Mouse (Mus musculus) CH12.LX (cell line): ENCODE data around the gene March2. TPM values are rescaled to one million over a fixed set of nuclear protein-coding genes. Genes with fewer than 3 reads are reported as not detected.

Experiments
- DNase-seq: peaks from one replicate; pipeline ENCODE4 v3.0.0-alpha.2; 2013; ENCODE audit errors: extremely low read depth
- H3K27ac ChIP-seq: 2 replicates; pipeline ENCODE4 v1.5.1; 2012; ENCODE audit warnings: low read depth, mild to moderate bottlenecking, control low read depth, moderate library complexity; ENCODE audit not compliant: insufficient read depth
- H3K27me3 ChIP-seq: replicated peaks from 2 replicates; pipeline ENCODE3; 2012; ENCODE audit warnings: inconsistent platforms
- H3K36me3 ChIP-seq, 2 experiments: replicated peaks in 1 of 2; 2 replicates each; pipeline versions ENCODE3 to v1.6.1; 2012; ENCODE audit warnings: inconsistent platforms in 1 of 2, low read length in 1 of 2, mild to moderate bottlenecking in 1 of 2, mixed read lengths in 1 of 2, moderate library complexity in 1 of 2; ENCODE audit not compliant: control insufficient read depth in 1 of 2, insufficient read depth in 1 of 2
- H3K4me1 ChIP-seq, 2 experiments: 2 replicates each; pipeline ENCODE4 v1.6.1; 2012; ENCODE audit warnings: inconsistent platforms in 1 of 2, moderate library complexity in 1 of 2; ENCODE audit not compliant: insufficient read depth in 2 of 2, control insufficient read depth in 1 of 2
- H3K4me2 ChIP-seq: 2 replicates; pipeline ENCODE4 v1.6.1; 2012; ENCODE audit warnings: low read depth, mild to moderate bottlenecking, control low read depth; ENCODE audit not compliant: poor library complexity, insufficient read depth, severe bottlenecking
- H3K4me3 ChIP-seq, 3 experiments: fragments of 150-350 bp in 1 of 3; sonication (generic) in 1 of 3; replicated peaks in 1 of 3; 2 replicates each; pipeline versions ENCODE3 to v1.5.1; 2011 to 2012; ENCODE audit warnings: low read depth in 2 of 3, low read length in 2 of 3, mild to moderate bottlenecking in 2 of 3, moderate library complexity in 2 of 3, control low read depth in 1 of 3, improper control_type of control experiment in 1 of 3, inconsistent platforms in 1 of 3, mixed read lengths in 1 of 3; ENCODE audit not compliant: poor library complexity in 1 of 3
- H3K79me2 ChIP-seq: replicated peaks from 2 replicates; pipeline ENCODE4 v1.6.1; 2012; ENCODE audit warnings: mild to moderate bottlenecking, moderate library complexity; ENCODE audit not compliant: control insufficient read depth, poor library complexity, insufficient read depth, severe bottlenecking; ENCODE audit errors: extremely low read depth
- H3K9ac ChIP-seq: 2 replicates; pipeline ENCODE4 v1.6.1; 2012; ENCODE audit warnings: low read depth, mild to moderate bottlenecking, control low read depth, moderate library complexity; ENCODE audit not compliant: insufficient read depth
- H3K9me3 ChIP-seq: replicated peaks from 2 replicates; pipeline ENCODE3; 2012; ENCODE audit warnings: low read length, inconsistent platforms, mixed read lengths
- CHD2 ChIP-seq: IDR thresholded peaks from 2 replicates; pipeline ENCODE4 v1.6.1; 2011; ENCODE audit warnings: low read length, improper control_type of control experiment
- ELF1 ChIP-seq: IDR thresholded peaks from 2 replicates; pipeline ENCODE4 v1.6.1; 2014; ENCODE audit warnings: low read depth, mild to moderate bottlenecking, inconsistent platforms, low read length, improper control_type of control experiment
- JUN ChIP-seq: IDR thresholded peaks from 2 replicates; pipeline ENCODE4 v1.6.1; 2011; ENCODE audit warnings: low read depth, mild to moderate bottlenecking, low read length, improper control_type of control experiment, moderate library complexity; ENCODE audit not compliant: insufficient read depth
- JUND ChIP-seq: conservative IDR thresholded peaks from 2 replicates; pipeline ENCODE4 v1.6.1; 2011; ENCODE audit warnings: low read depth, low read length, improper control_type of control experiment
- KAT2A ChIP-seq: IDR thresholded peaks from 2 replicates; pipeline ENCODE4 v1.6.1; 2012; ENCODE audit warnings: low read length, improper control_type of control experiment, inconsistent platforms; ENCODE audit not compliant: insufficient replicate concordance
- MEF2A ChIP-seq: IDR thresholded peaks from 2 replicates; pipeline ENCODE4 v1.6.1; 2014; ENCODE audit warnings: low read depth, mild to moderate bottlenecking, inconsistent platforms, low read length, improper control_type of control experiment, borderline replicate concordance
- MXI1 ChIP-seq: IDR thresholded peaks from 2 replicates; pipeline ENCODE4 v1.6.1; 2011; ENCODE audit warnings: mild to moderate bottlenecking, low read depth, low read length, improper control_type of control experiment
- NRF1 ChIP-seq: IDR thresholded peaks from 2 replicates; pipeline ENCODE4 v1.6.1; 2014; ENCODE audit warnings: low read depth, mild to moderate bottlenecking, inconsistent platforms, low read length, improper control_type of control experiment, moderate library complexity
- PAX5 ChIP-seq: IDR thresholded peaks from 2 replicates; pipeline ENCODE4 v1.6.1; 2012; ENCODE audit warnings: low read length, inconsistent platforms, mixed read lengths
- POLR2AphosphoS2 ChIP-seq: IDR thresholded peaks from 2 replicates; pipeline ENCODE4 v1.6.1; 2011; ENCODE audit warnings: low read depth, low read length, improper control_type of control experiment
- RAD21 ChIP-seq: IDR thresholded peaks from 2 replicates; pipeline ENCODE4 v1.6.1; 2011; ENCODE audit warnings: low read depth, mild to moderate bottlenecking, low read length, improper control_type of control experiment, moderate library complexity
- SMC3 ChIP-seq: IDR thresholded peaks from 2 replicates; pipeline ENCODE4 v1.6.1; 2011; ENCODE audit warnings: low read depth, low read length, improper control_type of control experiment
- TBP ChIP-seq: conservative IDR thresholded peaks from 2 replicates; pipeline ENCODE4 v1.6.1; 2011; ENCODE audit warnings: low read depth, low read length, improper control_type of control experiment
- USF1 ChIP-seq: IDR thresholded peaks from 2 replicates; pipeline ENCODE4 v1.6.1; 2014; ENCODE audit warnings: low read depth, mild to moderate bottlenecking, inconsistent platforms, low read length, improper control_type of control experiment
- USF2 ChIP-seq: conservative IDR thresholded peaks from 2 replicates; pipeline ENCODE4 v1.6.1; 2011; ENCODE audit warnings: low read depth, low read length, improper control_type of control experiment
- ZC3H11A ChIP-seq: IDR thresholded peaks from 2 replicates; pipeline ENCODE4 v1.6.1; 2012; ENCODE audit warnings: low read depth, mild to moderate bottlenecking, inconsistent platforms, low read length, improper control_type of control experiment
- ZNF384 ChIP-seq: IDR thresholded peaks from 2 replicates; pipeline ENCODE4 v1.6.1; 2012; ENCODE audit warnings: low read depth, low read length, improper control_type of control experiment, inconsistent platforms
- dilution Hi-C: fragments of 300-500 bp; cut with MboI; formaldehyde crosslinking; loops from 2 replicates; pipeline ENCODE4 v1.14.3; 2020; ENCODE audit warnings: low sequenced_read_pairs; ENCODE audit not compliant: extremely low pct_unique_long_range_greater_than_20kb, extremely low pct_ligation_motif_present
- in situ Hi-C: fragments of 300-500 bp; cut with MboI; formaldehyde crosslinking; loops from 3 replicates; pipeline ENCODE4 v1.14.3; 2019; ENCODE audit warnings: low sequenced_read_pairs, low pct_ligation_motif_present, low pct_unique_long_range_greater_than_20kb, mixed read lengths
- polyA plus RNA-seq: library from polyadenylated mRNA; unstranded; fragments of >175 nt; gene quantifications from 2 replicates; pipeline ENCODE4 v1.2.1, GENCODE M21; 2012; ENCODE audit warnings: low read depth; ENCODE audit not compliant: insufficient read length
- total RNA-seq, 2 experiments: library from RNA; depleted of rRNA; stranded (reverse); fragments of 300-350 nt in 1 of 2; fragments of >200 nt in 1 of 2; gene quantifications; 2 replicates each; pipeline ENCODE4 v1.2.3; 2012 to 2014

Gene March2
- total and polyA plus RNA-seq, 3 experiments, result 9.2 to 12.2 (median 9.3) TPM

GRCm38 (mm10) chr17:33695471-33695870 is 23.0 kb downstream of the March2 start:
- no peak overlapping the region for H3K4me3 ChIP-seq
- no peaks in the 10 kb centered on the region for H3K4me1 ChIP-seq
- H3K9me3 ChIP-seq, result no peaks in the 10 kb centered on the region
- no peaks in the 10 kb centered on the region for H3K79me2 ChIP-seq
- H3K36me3 ChIP-seq, result peaks cover 23 to 81% of the 10 kb centered on the region in 2 experiments
- no peak overlapping the region for H3K27ac ChIP-seq
- H3K9ac ChIP-seq, result no peak overlapping the region
- no peaks in the 10 kb centered on the region for H3K27me3 ChIP-seq
- no peak for DNase-seq
- no peak overlapping the region for H3K4me2 ChIP-seq
- in situ Hi-C loops, result no loop called here
- dilution Hi-C loops, result no loop called here
- no peak for TF ChIP-seq JUND
- no peak for TF ChIP-seq USF2
- no peak for TF ChIP-seq TBP
- TF ChIP-seq ZC3H11A, result no peak
- TF ChIP-seq MXI1, result no peak
- TF ChIP-seq NRF1, result no peak
- no peak for TF ChIP-seq SMC3

- in situ Hi-C loops (no loop called here), dilution Hi-C loops (no loop called here)
- peak within 1 kb of the TSS; percentile 29 to 82 (median 58) for H3K4me3 ChIP-seq
- H3K9me3 ChIP-seq, result no peaks in the 10 kb centered on the region
- H3K27me3 ChIP-seq, result no peaks in the 10 kb centered on the region
- H3K4me2 ChIP-seq, result peak within 1 kb of the TSS; percentile 45
- peaks cover 32% of the 10 kb centered on the region for H3K79me2 ChIP-seq
- no peak within 1 kb of the TSS for H3K27ac ChIP-seq
- H3K9ac ChIP-seq, result peak within 1 kb of the TSS; percentile 73
- H3K4me1 ChIP-seq, result peaks cover 5 to 28% of the 10 kb centered on the region in 2 experiments; a peak in 2 of 4 replicates
- TF ChIP-seq NRF1 (no peak), JUN (no peak), ELF1 (no peak), SMC3 (no peak), MEF2A (no peak), POLR2AphosphoS2 (no peak), USF2 (no peak), CHD2 (no peak), KAT2A (no peak), PAX5 (no peak), USF1 (no peak), ZNF384 (no peak), RAD21 (no peak)
- DNase-seq, result no peak
- H3K36me3 ChIP-seq, result peaks cover 6 to 32% of the 10 kb centered on the region in 2 experiments
Measured at GRCm38 (mm10) chr17:33686760-33687159, 31.7 kb downstream of the March2 start, which contains the start of gene Hnrnpm. Hnrnpm (minus strand) TSS chr17:33686860.
